Mouse (Mus musculus): ENCODE results near the gene Cnot3.

DNA sequence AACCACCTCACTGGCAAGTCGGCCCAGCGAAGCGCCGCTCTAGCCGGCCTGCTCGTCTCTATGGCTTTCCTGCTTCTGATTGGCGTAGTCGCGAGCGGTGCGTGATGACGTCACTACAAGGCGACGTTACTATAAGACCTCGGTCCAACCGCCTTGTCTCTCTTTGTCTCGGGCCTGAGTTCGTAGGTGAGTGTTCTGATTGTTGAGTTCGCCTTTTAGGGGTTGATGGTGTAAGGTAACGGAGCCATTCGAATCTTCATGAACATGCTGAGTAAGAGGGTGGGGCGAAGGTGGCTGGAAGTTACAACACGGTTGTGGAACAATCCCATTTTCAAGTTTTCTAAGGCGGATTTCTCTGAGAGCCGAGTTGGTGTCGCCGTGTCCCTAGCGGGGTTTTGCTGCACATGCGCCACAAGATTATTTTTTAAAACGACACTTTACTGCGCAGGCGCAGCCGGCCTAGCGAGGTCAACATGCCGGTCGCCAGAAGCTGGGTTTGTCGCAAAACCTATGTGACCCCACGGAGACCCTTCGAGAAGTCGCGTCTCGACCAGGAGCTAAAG lies 58.9 kb downstream of the Cnot3 start, which contains the start of gene Rps9:
- TF ChIP-seq CTCF (IDR thresholded peaks at IDR 0.05; ENCODE audit: extremely low read depth, insufficient read length, insufficient replicate concordance, low read depth, low read length) (peak; percentile 37; the same call in 1 of the 2 replicates), POLR2A (IDR thresholded peaks at IDR 0.05; ENCODE audit: low read depth, low read length) (peak; percentile 89)

All from small intestine, adult 2 months (tissue).